Mouse (Mus musculus) hindbrain, postnatal 0 days (tissue): ENCODE measurements at regions not wholly inside any gene's neighbourhood (a gene's known extent, or its start where the extent isn't known, plus 50 kb on each side); places are given as distances from the start of the nearest gene placed in this dataset.
A peak's percentile ranks its signal among the peaks of the same experiment; 100 is the strongest.

Source experiments
- ATAC-seq: fragments of 200-750 bp; cut with Nextera tagmentation; 2 replicates; pipeline ENCODE4 v1.8.0; 2017; ENCODE audit warnings: mild to moderate bottlenecking, moderate TSS enrichment, moderate library complexity
- DNase-seq: peaks from one replicate; pipeline ENCODE4 v3.0.0-alpha.2; 2015; ENCODE audit warnings: low spot score
- H3K27ac ChIP-seq: fragments of 300-500 bp; sonication (generic); 2 replicates; pipeline ENCODE4 v1.5.1; 2014; ENCODE audit warnings: mild to moderate bottlenecking
- H3K27me3 ChIP-seq: fragments of 300-500 bp; sonication (generic); 2 replicates; pipeline ENCODE4 v1.6.1; 2014; ENCODE audit warnings: low read length, mixed read lengths; ENCODE audit not compliant: insufficient read depth
- H3K36me3 ChIP-seq: fragments of 300-500 bp; sonication (generic); 2 replicates; pipeline ENCODE4 v1.6.1; 2014; ENCODE audit warnings: low read length, mixed read lengths; ENCODE audit not compliant: insufficient read depth
- H3K4me1 ChIP-seq: fragments of 300-500 bp; sonication (generic); 2 replicates; pipeline ENCODE4 v1.6.1; 2014; ENCODE audit warnings: antibody characterized with exemption, low read length, mixed read lengths; ENCODE audit not compliant: insufficient read depth
- H3K4me2 ChIP-seq: fragments of 300-500 bp; sonication (generic); 2 replicates; pipeline ENCODE4 v1.6.1; 2014; ENCODE audit warnings: low read depth, mild to moderate bottlenecking, low read length, moderate library complexity, mixed read lengths
- H3K4me3 ChIP-seq: fragments of 300-500 bp; sonication (generic); 2 replicates; pipeline ENCODE4 v1.5.1; 2014; ENCODE audit warnings: low read length
- H3K9ac ChIP-seq: fragments of 300-500 bp; sonication (generic); replicated peaks from 2 replicates; pipeline ENCODE4 v1.6.1; 2014; ENCODE audit warnings: mild to moderate bottlenecking, low read length, moderate library complexity, mixed read lengths
- H3K9me3 ChIP-seq: fragments of 300-500 bp; sonication (generic); 2 replicates; pipeline ENCODE4 v1.6.1; 2016; ENCODE audit warnings: low read length, mixed read lengths
- CTCF ChIP-seq: IDR thresholded peaks from 2 replicates; pipeline ENCODE4 v1.5.1; 2016; ENCODE audit warnings: antibody characterized with exemption, control low read depth, low read depth
- WGBS: fragments of 180-500 bp; shearing (Covaris S2); extraction: QIAGEN DNeasy Blood & Tissue Kit; methylation state at CpG from one replicate; pipeline ENCODE4 v1.1.7; 2014; 5-methylcytosine and 5-hydroxymethylcytosine counted together

DNA sequence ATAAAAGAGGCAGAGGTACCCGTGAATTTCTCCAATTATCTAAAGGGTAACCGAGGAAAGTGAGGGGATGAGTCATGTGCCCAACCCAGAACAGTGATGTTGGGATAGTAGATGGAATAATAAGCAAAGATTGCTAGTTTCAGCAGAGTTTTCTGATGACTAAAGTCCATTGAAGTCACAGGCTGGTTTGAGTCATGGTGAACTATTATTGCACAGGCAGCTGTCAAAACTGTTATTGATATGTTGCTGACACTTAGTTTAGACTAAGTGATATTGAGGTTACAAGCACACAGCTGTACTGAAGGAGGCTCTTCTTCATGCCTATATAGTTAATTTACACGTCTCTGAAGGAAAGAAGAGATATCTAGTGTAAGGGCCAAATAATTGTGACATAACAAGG, 200.4 kb downstream of the Alx1 start:
- H3K27me3 ChIP-seq = no peaks in the 10 kb centered on the region
- H3K4me2 ChIP-seq = no peak overlapping the region
- H3K4me1 ChIP-seq = no peaks in the 10 kb centered on the region
- H3K27ac ChIP-seq = no peak overlapping the region
- no peak overlapping the region for H3K4me3 ChIP-seq
- DNase-seq = no peak
- 74% methylated on average over 3 of the region's 3 CpGs for WGBS
- H3K36me3 ChIP-seq = no peaks in the 10 kb centered on the region
- no peak overlapping the region for H3K9ac ChIP-seq
- ATAC-seq = no peak
- no peaks in the 10 kb centered on the region for H3K9me3 ChIP-seq
- TF ChIP-seq CTCF = no peak

DNA sequence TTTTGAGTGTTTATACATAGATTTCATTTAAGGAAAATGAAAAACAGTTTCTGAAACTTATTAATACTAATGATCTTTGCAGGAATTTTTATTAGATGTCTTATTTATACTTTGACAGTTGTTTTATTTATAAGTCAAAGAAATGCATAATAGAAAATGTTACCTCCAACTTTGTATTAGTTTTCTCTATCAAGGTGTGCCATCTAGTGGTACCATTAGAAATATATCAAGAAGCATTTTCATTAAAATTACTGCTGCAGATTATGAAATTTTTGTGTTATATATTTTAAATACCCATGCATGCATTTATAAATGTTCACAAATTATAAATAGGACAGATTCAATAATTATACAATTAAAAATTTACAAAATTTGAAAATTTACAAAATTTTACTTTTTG, 206.6 kb downstream of the Alx1 start:
- Histone ChIP-seq H3K9me3 (no peaks in the 10 kb centered on the region), H3K4me1 (no peaks in the 10 kb centered on the region), H3K27me3 (no peaks in the 10 kb centered on the region), H3K36me3 (no peaks in the 10 kb centered on the region), H3K4me3 (no peak overlapping the region), H3K9ac (no peak overlapping the region), H3K4me2 (no peak overlapping the region), H3K27ac (no peak overlapping the region)
- peak; percentile 56 for TF ChIP-seq CTCF
- ATAC-seq (no peak), DNase-seq (peak; percentile 50)

- Histone ChIP-seq H3K9me3 (no peaks in the 10 kb centered on the region), H3K36me3 (no peaks in the 10 kb centered on the region), H3K4me3 (no peak overlapping the region), H3K27ac (no peak overlapping the region), H3K9ac (no peak overlapping the region), H3K4me1 (no peaks in the 10 kb centered on the region), H3K27me3 (no peaks in the 10 kb centered on the region), H3K4me2 (no peak overlapping the region)
- 72% methylated on average over 3 of the region's 3 CpGs for WGBS
- ATAC-seq = peak; percentile 49; the same call in 1 of the 2 replicates
- peak; percentile 46 for DNase-seq
- no peak for TF ChIP-seq CTCF
Measured at GRCm38 (mm10) chr10:102801391-102801790, 228.6 kb downstream of the Alx1 start.

DNA sequence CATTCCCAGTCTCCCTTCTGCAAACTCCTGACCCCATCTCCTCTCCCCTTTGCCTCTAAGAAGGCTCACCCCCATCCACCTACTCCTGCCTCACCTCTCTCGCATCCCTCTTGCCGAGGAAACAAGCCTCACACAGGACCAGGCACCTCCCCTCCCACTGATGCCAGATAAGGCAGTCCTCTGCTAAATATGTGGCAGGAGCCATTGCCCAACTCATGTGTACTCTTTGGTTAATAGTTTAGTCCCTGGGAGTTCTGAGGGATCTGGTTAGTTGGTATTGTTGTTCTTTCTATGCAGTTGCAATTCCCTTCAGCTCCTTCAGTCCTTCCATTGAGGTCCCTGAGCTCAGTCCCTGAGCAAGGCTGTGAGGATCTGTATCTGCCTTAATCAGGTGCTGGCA, 250.8 kb downstream of the Alx1 start:
- Histone ChIP-seq H3K9me3 (no peaks in the 10 kb centered on the region), H3K9ac (no peak overlapping the region), H3K27me3 (no peaks in the 10 kb centered on the region), H3K36me3 (no peaks in the 10 kb centered on the region), H3K4me2 (no peak overlapping the region), H3K27ac (no peak overlapping the region), H3K4me1 (no peaks in the 10 kb centered on the region), H3K4me3 (no peak overlapping the region)
- no peak for TF ChIP-seq CTCF
- DNase-seq (no peak), ATAC-seq (no peak)
- WGBS = 85% methylated on average over 2 of the region's 2 CpGs

GRCm38 (mm10) chr10:102763696-102764095, 251.7 kb downstream of the Rassf9 start:
- Histone ChIP-seq H3K4me2 (no peak overlapping the region), H3K4me1 (no peaks in the 10 kb centered on the region), H3K36me3 (no peaks in the 10 kb centered on the region), H3K9me3 (no peaks in the 10 kb centered on the region), H3K27ac (no peak overlapping the region), H3K4me3 (no peak overlapping the region), H3K9ac (no peak overlapping the region), H3K27me3 (no peaks in the 10 kb centered on the region)
- TF ChIP-seq CTCF = no peak
- DNase-seq (no peak), ATAC-seq (no peak)
- WGBS = 86% methylated on average over 4 of the region's 4 CpGs

DNA sequence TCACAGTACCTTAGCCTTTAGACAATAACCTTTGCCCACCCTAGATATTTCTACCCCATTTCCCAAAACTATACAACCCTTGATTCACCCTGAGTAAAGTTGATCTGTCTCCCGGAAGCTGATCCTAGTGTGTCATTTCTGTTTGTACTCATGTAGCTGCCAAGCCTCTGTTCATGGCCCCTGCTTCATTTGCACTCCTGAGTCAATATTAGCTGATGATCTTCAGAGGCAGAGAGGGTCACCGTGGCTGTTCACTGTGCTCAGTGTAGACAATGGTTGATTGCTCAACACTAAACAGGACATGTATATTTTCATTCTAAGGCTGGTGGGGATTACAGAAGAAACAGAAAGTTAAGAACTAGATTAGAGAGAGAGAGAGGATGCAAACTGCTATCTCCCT, 250.4 kb downstream of the Rassf9 start:
- no peak for ATAC-seq
- WGBS = 84% methylated on average over 2 of the region's 2 CpGs
- no peak overlapping the region for H3K9ac ChIP-seq
- H3K27me3 ChIP-seq = no peaks in the 10 kb centered on the region
- H3K27ac ChIP-seq = no peak overlapping the region
- H3K36me3 ChIP-seq = no peaks in the 10 kb centered on the region
- DNase-seq = no peak
- no peak overlapping the region for H3K4me2 ChIP-seq
- no peaks in the 10 kb centered on the region for H3K9me3 ChIP-seq
- no peak for TF ChIP-seq CTCF
- no peak overlapping the region for H3K4me3 ChIP-seq
- no peaks in the 10 kb centered on the region for H3K4me1 ChIP-seq

- TF ChIP-seq CTCF = peak; percentile 62
- Histone ChIP-seq H3K9me3 (no peaks in the 10 kb centered on the region), H3K4me1 (no peaks in the 10 kb centered on the region), H3K27ac (no peak overlapping the region), H3K4me2 (no peak overlapping the region), H3K27me3 (no peaks in the 10 kb centered on the region), H3K36me3 (no peaks in the 10 kb centered on the region), H3K9ac (no peak overlapping the region), H3K4me3 (no peak overlapping the region)
- ATAC-seq = no peak
- 51% methylated on average over 3 of the region's 3 CpGs for WGBS
- peak; percentile 75 for DNase-seq
Measured at GRCm38 (mm10) chr10:102735207-102735606, 223.2 kb downstream of the Rassf9 start.
